Mouse (Mus musculus) lung, adult 2 months (tissue): ENCODE results near the gene Unc5b. TPM values are rescaled to one million over a fixed set of nuclear protein-coding genes. Genes with fewer than 3 reads are reported as not detected.

Source experiments
- DNase-seq: peaks from one replicate; pipeline ENCODE4 v3.0.0; 2022
- H3K4me1 ChIP-seq: fragments of 200-500 bp; 2 replicates; pipeline ENCODE4 v1.6.1; 2011; ENCODE audit warnings: low read length; ENCODE audit not compliant: control insufficient read depth, insufficient read depth
- H3K4me3 ChIP-seq: fragments of 200-500 bp; replicated peaks from 2 replicates; pipeline ENCODE3; 2011; ENCODE audit warnings: low read depth, mild to moderate bottlenecking, control low read depth, low read length; ENCODE audit errors: extremely low read depth
- CTCF ChIP-seq: fragments of 200-500 bp; IDR thresholded peaks from 2 replicates; pipeline ENCODE4 v1.5.1; 2011; ENCODE audit warnings: mild to moderate bottlenecking, low read length, control low read depth; ENCODE audit not compliant: insufficient read depth
- POLR2A ChIP-seq: fragments of 200-500 bp; IDR thresholded peaks from 2 replicates; pipeline ENCODE4 v1.6.1; 2011; ENCODE audit warnings: low read depth, mild to moderate bottlenecking, control low read depth, low read length, borderline replicate concordance; ENCODE audit errors: extremely low read depth
- WGBS: fragments of 180-500 bp; shearing (Covaris S2); methylation state at CpG from one replicate; pipeline ENCODE4 v1.1.7; 2018; 5-methylcytosine and 5-hydroxymethylcytosine counted together
- polyA plus RNA-seq: library from polyadenylated mRNA; depleted of rRNA; stranded (reverse); fragments of >200 nt; gene quantifications from 2 replicates; pipeline ENCODE4 v1.2.3, GENCODE M21; 2012

The Unc5b gene
- polyA plus RNA-seq, 1 experiment: 16.8 TPM

- H3K4me1 ChIP-seq: peaks cover 6% of the 10 kb centered on the region; the same call in 1 of the 2 replicates
- TF ChIP-seq CTCF (no peak), POLR2A (no peak)
- 32% methylated on average over 10 of the region's 10 CpGs for WGBS
- H3K4me3 ChIP-seq: no peak overlapping the region
- no peak for DNase-seq
Measured at GRCm38 (mm10) chr10:60814444-60815057, 16.8 kb downstream of the Unc5b start.

GRCm38 (mm10) chr10:60813606-60814005 lies 17.8 kb downstream of the Unc5b start:
- peaks cover 6% of the 10 kb centered on the region; the same call in 1 of the 2 replicates for H3K4me1 ChIP-seq
- TF ChIP-seq CTCF (no peak), POLR2A (no peak)
- WGBS: 45% methylated on average over 8 of the region's 8 CpGs
- H3K4me3 ChIP-seq: no peak overlapping the region
- no peak for DNase-seq

- Histone ChIP-seq H3K4me1 (peaks cover 12% of the 10 kb centered on the region; the same call in 1 of the 2 replicates), H3K4me3 (no peak overlapping the region)
- 26% methylated on average over 15 of the region's 15 CpGs for WGBS
- DNase-seq: no peak
- TF ChIP-seq POLR2A: no peak
- no peak for TF ChIP-seq CTCF
Measured at GRCm38 (mm10) chr10:60811792-60812525, 19.4 kb downstream of the Unc5b start.

GRCm38 (mm10) chr10:60808447-60808846 lies 22.9 kb downstream of the Unc5b start:
- no peak for DNase-seq
- Histone ChIP-seq H3K4me3 (no peak overlapping the region), H3K4me1 (peaks cover 9% of the 10 kb centered on the region; the same call in 1 of the 2 replicates)
- 37% methylated on average over 6 of the region's 6 CpGs for WGBS
- no peak for TF ChIP-seq CTCF
- no peak for TF ChIP-seq POLR2A

GRCm38 (mm10) chr10:60807531-60808185 lies 23.7 kb downstream of the Unc5b start:
- WGBS: 15% methylated on average over 22 of the region's 22 CpGs
- Histone ChIP-seq H3K4me1 (peaks cover 9% of the 10 kb centered on the region; the same call in 1 of the 2 replicates), H3K4me3 (no peak overlapping the region)
- no peak for TF ChIP-seq POLR2A
- no peak for TF ChIP-seq CTCF
- DNase-seq: no peak

- Histone ChIP-seq H3K4me3 (no peak overlapping the region), H3K4me1 (peaks cover 13% of the 10 kb centered on the region; the same call in 1 of the 2 replicates)
- DNase-seq: no peak
- 83% methylated on average over 8 of the region's 8 CpGs for WGBS
- TF ChIP-seq POLR2A: no peak
- TF ChIP-seq CTCF: no peak
Measured at GRCm38 (mm10) chr10:60806207-60806538, 25.2 kb downstream of the Unc5b start.

- TF ChIP-seq CTCF (no peak), POLR2A (no peak)
- WGBS: 66% methylated on average over 21 of the region's 21 CpGs
- no peak for DNase-seq
- Histone ChIP-seq H3K4me3 (no peak overlapping the region), H3K4me1 (peaks cover 13% of the 10 kb centered on the region; the same call in 1 of the 2 replicates)
Measured at GRCm38 (mm10) chr10:60805436-60806206, 25.8 kb downstream of the Unc5b start.

- DNase-seq: no peak
- Histone ChIP-seq H3K4me1 (peaks cover 13% of the 10 kb centered on the region; the same call in 1 of the 2 replicates), H3K4me3 (no peak overlapping the region)
- 73% methylated on average over 4 of the region's 4 CpGs for WGBS
- TF ChIP-seq POLR2A: no peak
- TF ChIP-seq CTCF: no peak
Measured at GRCm38 (mm10) chr10:60804865-60805264, 26.5 kb downstream of the Unc5b start.

GRCm38 (mm10) chr10:60803971-60804370 lies 27.4 kb downstream of the Unc5b start:
- DNase-seq: no peak
- Histone ChIP-seq H3K4me1 (peaks cover 13% of the 10 kb centered on the region; the same call in 1 of the 2 replicates), H3K4me3 (no peak overlapping the region)
- WGBS: 55% methylated on average over 10 of the region's 10 CpGs
- no peak for TF ChIP-seq POLR2A
- TF ChIP-seq CTCF: no peak
